Mouse (Mus musculus): ENCODE measurements around the gene Tmem52b. TPM values are rescaled to one million over a fixed set of nuclear protein-coding genes. Genes with fewer than 3 reads are reported as not detected.

The Tmem52b gene
- polyA plus RNA-seq, 1 experiment from 2014 or later, result not detected

- Histone ChIP-seq H3K36me3 (peaks cover 23% of the 10 kb centered on the region), H3K9ac (peak overlapping the region; percentile 88), H3K9me3 (replicated peaks) (no peaks in the 10 kb centered on the region), H3K4me2 (peak overlapping the region; percentile 76), H3K27ac (peak overlapping the region; percentile 84), H3K27me3 (replicated peaks) (no peaks in the 10 kb centered on the region), H3K4me3 (peak overlapping the region; percentile 80), H3K4me1 (peaks cover 25% of the 10 kb centered on the region)
- ATAC-seq, result no peak
- 5% methylated on average over 9 of the region's 9 CpGs for WGBS (ENCODE audit: insufficient replicate concordance)
Measured at GRCm38 (mm10) chr6:129534057-129534456, 21.7 kb downstream of the Tmem52b start.

- peaks cover 30% of the 10 kb centered on the region for H3K36me3 ChIP-seq
- no peaks in the 10 kb centered on the region for H3K9me3 ChIP-seq (replicated peaks)
- H3K4me1 ChIP-seq, result peaks cover 25% of the 10 kb centered on the region
- peak overlapping the region; percentile 80 for H3K4me3 ChIP-seq
- no peak for ATAC-seq
- H3K4me2 ChIP-seq, result peak overlapping the region; percentile 76
- no peak overlapping the region for H3K27ac ChIP-seq
- WGBS (ENCODE audit: insufficient replicate concordance), result 71% methylated on average over 4 of the region's 4 CpGs
- no peaks in the 10 kb centered on the region for H3K27me3 ChIP-seq (replicated peaks)
- H3K9ac ChIP-seq, result peak overlapping the region; percentile 88
Measured at GRCm38 (mm10) chr6:129534627-129535190, 22.4 kb downstream of the Tmem52b start.

- Histone ChIP-seq H3K27ac (no peak overlapping the region), H3K36me3 (peaks cover 40% of the 10 kb centered on the region), H3K4me2 (peak overlapping the region; percentile 76; the same call in 1 of the 2 replicates), H3K27me3 (replicated peaks) (no peaks in the 10 kb centered on the region), H3K9me3 (replicated peaks) (no peaks in the 10 kb centered on the region), H3K9ac (no peak overlapping the region), H3K4me1 (peaks cover 25% of the 10 kb centered on the region), H3K4me3 (0 out of 2 replicates have a peak overlapping the region, but pooled peaks have one; percentile 80)
- 36% methylated on average over 4 of the region's 4 CpGs for WGBS (ENCODE audit: insufficient replicate concordance)
- no peak for ATAC-seq
Measured at GRCm38 (mm10) chr6:129535723-129536122, 23.4 kb downstream of the Tmem52b start.

GRCm38 (mm10) chr6:129538555-129538954 lies 26.2 kb downstream of the Tmem52b start:
- H3K4me3 ChIP-seq, result no peak overlapping the region
- H3K27ac ChIP-seq, result no peak overlapping the region
- no peaks in the 10 kb centered on the region for H3K9me3 ChIP-seq (replicated peaks)
- no peaks in the 10 kb centered on the region for H3K27me3 ChIP-seq (replicated peaks)
- H3K4me1 ChIP-seq, result peaks cover 18% of the 10 kb centered on the region
- 75% methylated on average over 6 of the region's 6 CpGs for WGBS (ENCODE audit: insufficient replicate concordance)
- ATAC-seq, result no peak
- H3K36me3 ChIP-seq, result peaks cover 64% of the 10 kb centered on the region
- H3K9ac ChIP-seq, result no peak overlapping the region
- H3K4me2 ChIP-seq, result no peak overlapping the region

- peaks cover 60% of the 10 kb centered on the region for H3K36me3 ChIP-seq
- WGBS (ENCODE audit: insufficient replicate concordance), result 84% methylated on average over 9 of the region's 9 CpGs
Measured at GRCm38 (mm10) chr6:129541931-129542330, 29.6 kb downstream of the Tmem52b start.

GRCm38 (mm10) chr6:129542540-129542939 lies 30.2 kb downstream of the Tmem52b start:
- Histone ChIP-seq H3K9me3 (replicated peaks) (no peaks in the 10 kb centered on the region), H3K9ac (no peak overlapping the region), H3K4me3 (no peak overlapping the region), H3K27me3 (replicated peaks) (no peaks in the 10 kb centered on the region), H3K4me2 (no peak overlapping the region), H3K36me3 (peaks cover 55% of the 10 kb centered on the region), H3K4me1 (no peaks in the 10 kb centered on the region), H3K27ac (no peak overlapping the region)
- ATAC-seq, result no peak
- 85% methylated on average over 3 of the region's 3 CpGs for WGBS (ENCODE audit: insufficient replicate concordance)

More at GRCm38 (mm10) chr6:129541931-129542330, 29.6 kb downstream of the Tmem52b start:
- Histone ChIP-seq H3K27me3 (replicated peaks) (no peaks in the 10 kb centered on the region), H3K4me3 (no peak overlapping the region), H3K4me2 (no peak overlapping the region), H3K9ac (no peak overlapping the region), H3K4me1 (no peaks in the 10 kb centered on the region), H3K27ac (no peak overlapping the region), H3K9me3 (replicated peaks) (no peaks in the 10 kb centered on the region)
- ATAC-seq, result no peak

GRCm38 (mm10) chr6:129543709-129544606 lies 31.6 kb downstream of the Tmem52b start:
- H3K4me2 ChIP-seq, result no peak overlapping the region
- WGBS (ENCODE audit: insufficient replicate concordance), result 64% methylated on average over 6 of the region's 6 CpGs
- no peak overlapping the region for H3K27ac ChIP-seq
- peak; percentile 72 for ATAC-seq
- peaks cover 41% of the 10 kb centered on the region for H3K36me3 ChIP-seq
- H3K4me3 ChIP-seq, result no peak overlapping the region
- H3K9me3 ChIP-seq (replicated peaks), result no peaks in the 10 kb centered on the region
- no peak overlapping the region for H3K9ac ChIP-seq
- H3K4me1 ChIP-seq, result no peaks in the 10 kb centered on the region
- H3K27me3 ChIP-seq (replicated peaks), result no peaks in the 10 kb centered on the region

- Histone ChIP-seq H3K9ac (no peak overlapping the region), H3K27me3 (replicated peaks) (no peaks in the 10 kb centered on the region), H3K4me2 (no peak overlapping the region), H3K9me3 (replicated peaks) (no peaks in the 10 kb centered on the region), H3K4me3 (no peak overlapping the region), H3K4me1 (no peaks in the 10 kb centered on the region), H3K36me3 (peaks cover 9% of the 10 kb centered on the region), H3K27ac (no peak overlapping the region)
- ATAC-seq, result no peak
- WGBS (ENCODE audit: insufficient replicate concordance), result 72% methylated on average over 2 of the region's 2 CpGs
Measured at GRCm38 (mm10) chr6:129547277-129547676, 34.9 kb downstream of the Tmem52b start.

GRCm38 (mm10) chr6:129548009-129548408 lies 35.7 kb downstream of the Tmem52b start:
- Histone ChIP-seq H3K9ac (no peak overlapping the region), H3K27me3 (replicated peaks) (0 out of 2 replicates have a peak, but pooled peaks cover 1% of the 10 kb centered on the region), H3K36me3 (peaks cover 2% of the 10 kb centered on the region; the same call in 1 of the 2 replicates), H3K4me1 (no peaks in the 10 kb centered on the region), H3K4me3 (no peak overlapping the region), H3K27ac (no peak overlapping the region), H3K4me2 (no peak overlapping the region), H3K9me3 (replicated peaks) (no peaks in the 10 kb centered on the region)
- no peak for ATAC-seq
- 46% methylated on average over 3 of the region's 3 CpGs for WGBS (ENCODE audit: insufficient replicate concordance)

GRCm38 (mm10) chr6:129557298-129558023 lies 45.1 kb downstream of the Tmem52b start:
- Histone ChIP-seq H3K27me3 (replicated peaks) (peaks cover 5% of the 10 kb centered on the region; the same call in 1 of the 2 replicates), H3K36me3 (no peaks in the 10 kb centered on the region), H3K27ac (no peak overlapping the region), H3K9ac (no peak overlapping the region), H3K9me3 (replicated peaks) (no peaks in the 10 kb centered on the region), H3K4me2 (peak overlapping the region; percentile 42; the same call in 1 of the 2 replicates), H3K4me1 (peaks cover 28% of the 10 kb centered on the region), H3K4me3 (no peak overlapping the region)
- ATAC-seq, result peak; percentile 89

GRCm38 (mm10) chr6:129558946-129559640 lies 46.7 kb downstream of the Tmem52b start:
- H3K4me2 ChIP-seq, result no peak overlapping the region
- no peaks in the 10 kb centered on the region; the same call in 1 of the 2 replicates for H3K27me3 ChIP-seq (replicated peaks)
- no peak overlapping the region for H3K27ac ChIP-seq
- no peak overlapping the region for H3K9ac ChIP-seq
- peak; percentile 62 for ATAC-seq
- WGBS (ENCODE audit: insufficient replicate concordance), result 14% methylated on average over 12 of the region's 12 CpGs
- no peaks in the 10 kb centered on the region for H3K36me3 ChIP-seq
- H3K4me1 ChIP-seq, result peaks cover 28% of the 10 kb centered on the region
- no peaks in the 10 kb centered on the region for H3K9me3 ChIP-seq (replicated peaks)
- no peak overlapping the region for H3K4me3 ChIP-seq
